Mouse (Mus musculus) heart, embryonic 16.5 days (tissue): ENCODE data around the gene Myo1d. TPM values are rescaled to one million over a fixed set of nuclear protein-coding genes. Genes with fewer than 3 reads are reported as not detected.

Source experiments
- ATAC-seq: fragments of 200-750 bp; cut with Nextera tagmentation; replicated peaks from 2 replicates; pipeline ENCODE4 v1.8.0; 2017; ENCODE audit warnings: moderate number of reproducible peaks; ENCODE audit not compliant: insufficient read depth, low FRiP score; ENCODE audit errors: extremely low read depth
- H3K27ac ChIP-seq: fragments of 300-500 bp; sonication (generic); 2 replicates; pipeline ENCODE4 v1.5.1; 2014; ENCODE audit warnings: mild to moderate bottlenecking, low read length, control low read depth, moderate library complexity
- H3K27me3 ChIP-seq: fragments of 300-500 bp; sonication (generic); 2 replicates; pipeline ENCODE4 v1.6.1; 2014; ENCODE audit warnings: low read length, mixed read lengths; ENCODE audit not compliant: control insufficient read depth, insufficient read depth
- H3K36me3 ChIP-seq: fragments of 300-500 bp; sonication (generic); 2 replicates; pipeline ENCODE4 v1.6.1; 2014; ENCODE audit not compliant: control insufficient read depth, insufficient read depth
- H3K4me1 ChIP-seq: fragments of 300-500 bp; sonication (generic); 2 replicates; pipeline ENCODE4 v1.6.1; 2014; ENCODE audit warnings: low read length, mixed read lengths; ENCODE audit not compliant: control insufficient read depth, insufficient read depth
- H3K4me2 ChIP-seq: fragments of 300-500 bp; sonication (generic); 2 replicates; pipeline ENCODE4 v1.6.1; 2014; ENCODE audit warnings: low read depth, mild to moderate bottlenecking, control low read depth, low read length
- H3K4me3 ChIP-seq: fragments of 300-500 bp; sonication (generic); 2 replicates; pipeline ENCODE4 v1.5.1; 2014; ENCODE audit warnings: mild to moderate bottlenecking, control low read depth, low read length
- H3K9ac ChIP-seq: fragments of 300-500 bp; sonication (generic); 2 replicates; pipeline ENCODE4 v1.6.1; 2014; ENCODE audit warnings: low read length, control low read depth
- H3K9me3 ChIP-seq: fragments of 300-500 bp; sonication (generic); replicated peaks from 2 replicates; pipeline ENCODE4 v1.6.1; 2016; ENCODE audit warnings: low read length; ENCODE audit not compliant: control insufficient read depth
- WGBS: fragments of 180-500 bp; shearing (Covaris S2); extraction: QIAGEN DNeasy Blood & Tissue Kit; methylation state at CpG from one replicate; pipeline ENCODE4 v1.1.7; 2014; 5-methylcytosine and 5-hydroxymethylcytosine counted together
- polyA plus RNA-seq: library from polyadenylated mRNA; unstranded; fragments of >200 nt; fragmentation: Nextera tagmentation; extraction: Ambion mirVana; gene quantifications from 2 replicates; pipeline ENCODE4 v1.2.1, GENCODE M21; 2015

The Myo1d gene
- polyA plus RNA-seq, 1 experiment from 2014 or later, result 7.5 TPM

DNA sequence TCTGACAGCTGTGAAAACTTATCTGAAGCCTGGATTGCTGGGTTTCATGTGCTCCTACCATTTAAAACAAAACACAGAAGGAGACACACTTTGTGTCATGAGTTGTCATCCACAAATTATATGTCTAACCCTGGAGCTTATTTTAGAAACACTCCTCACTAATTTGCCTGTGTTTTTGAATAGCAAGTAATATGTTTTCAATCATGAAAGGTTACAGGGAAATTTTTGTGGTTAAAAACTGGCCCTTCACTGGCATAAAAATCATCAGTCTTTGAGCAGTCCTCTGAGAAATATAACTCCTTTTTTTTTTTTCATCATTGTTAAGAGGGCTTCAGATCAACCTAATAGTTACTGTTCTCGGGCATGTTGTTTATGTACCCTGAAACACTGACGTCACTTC, 25.6 kb downstream of the Myo1d start:
- no peak overlapping the region for H3K27ac ChIP-seq
- no peak overlapping the region for H3K4me3 ChIP-seq
- H3K36me3 ChIP-seq, result no peaks in the 10 kb centered on the region
- ATAC-seq, result no peak
- WGBS, result 56% methylated on average over 2 of the region's 2 CpGs
- no peaks in the 10 kb centered on the region for H3K9me3 ChIP-seq
- H3K4me2 ChIP-seq, result no peak overlapping the region
- H3K27me3 ChIP-seq, result no peaks in the 10 kb centered on the region
- H3K4me1 ChIP-seq, result no peaks in the 10 kb centered on the region
- no peak overlapping the region for H3K9ac ChIP-seq

DNA sequence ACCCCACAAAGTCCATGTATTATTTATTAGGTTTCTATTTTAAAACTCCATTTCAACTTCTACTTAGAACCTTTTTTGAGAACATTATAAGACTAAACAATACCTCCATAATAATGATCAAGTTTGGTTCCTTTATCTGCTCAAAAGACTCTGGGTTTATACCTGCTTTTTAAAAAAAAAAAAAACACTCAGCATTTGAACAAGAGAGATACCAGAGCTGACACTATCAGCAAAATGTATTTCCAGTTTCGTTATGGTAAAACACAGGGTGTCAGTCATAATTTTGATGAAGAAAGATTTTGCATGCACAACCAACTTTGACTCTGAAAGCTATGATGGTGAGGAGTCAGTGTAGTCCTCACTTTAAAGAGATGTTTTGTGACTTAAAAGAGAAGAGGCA, 28.7 kb downstream of the Myo1d start:
- Histone ChIP-seq H3K36me3 (no peaks in the 10 kb centered on the region), H3K27ac (no peak overlapping the region), H3K9me3 (no peaks in the 10 kb centered on the region), H3K27me3 (no peaks in the 10 kb centered on the region), H3K4me1 (0 out of 2 replicates have a peak, but pooled peaks cover 4% of the 10 kb centered on the region), H3K9ac (no peak overlapping the region), H3K4me2 (no peak overlapping the region), H3K4me3 (no peak overlapping the region)
- ATAC-seq, result no peak
- 69% methylated on average over 1 of the region's 1 CpGs for WGBS

DNA sequence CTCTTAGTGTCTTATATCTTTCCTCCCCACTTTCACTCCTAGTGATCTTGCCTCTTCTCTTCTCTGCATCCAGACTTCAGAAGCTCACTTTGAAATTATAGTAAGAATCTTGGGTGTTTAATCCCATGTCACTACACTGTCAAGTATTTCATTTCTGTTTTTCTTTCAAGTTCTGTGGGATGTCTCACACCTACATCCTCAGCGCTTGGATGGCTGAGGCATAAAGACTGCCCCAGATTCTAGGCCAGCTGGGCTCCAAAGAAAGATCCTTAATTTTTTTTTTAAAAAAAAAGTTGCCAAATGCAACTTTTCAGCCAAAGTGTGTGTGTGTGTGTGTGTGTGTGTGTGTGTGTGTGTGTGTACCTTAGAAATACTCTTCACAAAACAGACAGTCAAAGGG, 30.6 kb downstream of the Myo1d start:
- Histone ChIP-seq H3K27ac (no peak overlapping the region), H3K4me2 (no peak overlapping the region), H3K9ac (no peak overlapping the region), H3K9me3 (no peaks in the 10 kb centered on the region), H3K36me3 (no peaks in the 10 kb centered on the region), H3K4me1 (0 out of 2 replicates have a peak, but pooled peaks cover 4% of the 10 kb centered on the region), H3K27me3 (no peaks in the 10 kb centered on the region), H3K4me3 (no peak overlapping the region)
- 94% methylated on average over 1 of the region's 1 CpGs for WGBS
- ATAC-seq, result no peak

DNA sequence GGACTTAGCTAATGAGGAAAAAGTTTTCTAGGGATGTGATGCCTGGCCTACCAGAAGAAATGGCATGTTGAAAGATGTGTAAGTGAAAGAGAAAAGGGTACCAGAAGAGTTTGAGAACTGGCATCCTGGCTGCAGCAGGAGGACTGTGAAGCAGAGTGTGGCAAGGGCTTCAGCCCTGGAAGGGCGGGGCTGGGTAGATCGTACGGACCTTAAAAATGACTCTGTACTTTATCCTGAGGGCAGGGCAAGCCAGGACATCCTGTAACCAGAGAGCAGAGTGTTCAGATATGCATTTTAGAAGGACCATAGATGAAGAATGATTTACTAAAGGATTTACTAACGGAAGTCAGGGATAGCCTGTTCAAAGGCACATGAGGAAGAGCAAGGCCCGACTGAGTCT, 34.4 kb downstream of the Myo1d start:
- H3K4me2 ChIP-seq, result no peak overlapping the region
- no peaks in the 10 kb centered on the region for H3K27me3 ChIP-seq
- WGBS, result 75% methylated on average over 5 of the region's 5 CpGs
- H3K4me3 ChIP-seq, result no peak overlapping the region
- H3K9me3 ChIP-seq, result no peaks in the 10 kb centered on the region
- H3K4me1 ChIP-seq, result 0 out of 2 replicates have a peak, but pooled peaks cover 4% of the 10 kb centered on the region
- H3K36me3 ChIP-seq, result no peaks in the 10 kb centered on the region
- H3K9ac ChIP-seq, result no peak overlapping the region
- H3K27ac ChIP-seq, result no peak overlapping the region
- no peak for ATAC-seq

DNA sequence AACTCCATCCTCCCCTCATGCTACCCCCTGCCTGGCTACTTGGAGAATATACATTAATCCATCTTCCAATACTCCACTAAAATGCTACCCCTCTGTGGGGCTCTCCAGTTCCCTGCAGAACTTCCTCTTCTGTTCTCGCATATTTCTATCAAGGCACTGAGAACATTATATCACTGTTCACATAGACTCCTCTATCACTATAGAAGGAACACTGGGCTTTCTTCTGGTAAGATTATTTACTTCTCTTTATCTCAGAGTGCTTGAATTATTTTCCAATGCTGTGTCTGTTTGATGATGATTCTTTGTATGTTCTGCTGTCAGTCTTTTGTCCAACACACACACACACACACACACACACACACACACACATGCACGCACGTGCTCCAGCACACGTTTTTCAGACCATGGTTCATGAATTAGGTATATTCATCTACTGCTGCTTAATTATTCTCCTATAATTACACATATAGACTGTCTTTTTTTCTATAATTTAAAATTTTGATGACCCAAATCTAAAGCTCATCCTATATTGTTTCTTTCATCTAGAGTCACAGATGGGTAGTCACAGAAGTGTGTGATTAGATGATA, 35.9 kb downstream of the Myo1d start:
- H3K9me3 ChIP-seq, result no peaks in the 10 kb centered on the region
- H3K27me3 ChIP-seq, result no peaks in the 10 kb centered on the region
- 75% methylated on average over 4 of the region's 4 CpGs for WGBS
- H3K4me2 ChIP-seq, result no peak overlapping the region
- ATAC-seq, result no peak
- no peak overlapping the region for H3K9ac ChIP-seq
- 0 out of 2 replicates have a peak, but pooled peaks cover 4% of the 10 kb centered on the region for H3K4me1 ChIP-seq
- no peak overlapping the region for H3K27ac ChIP-seq
- no peak overlapping the region for H3K4me3 ChIP-seq
- no peaks in the 10 kb centered on the region for H3K36me3 ChIP-seq

DNA sequence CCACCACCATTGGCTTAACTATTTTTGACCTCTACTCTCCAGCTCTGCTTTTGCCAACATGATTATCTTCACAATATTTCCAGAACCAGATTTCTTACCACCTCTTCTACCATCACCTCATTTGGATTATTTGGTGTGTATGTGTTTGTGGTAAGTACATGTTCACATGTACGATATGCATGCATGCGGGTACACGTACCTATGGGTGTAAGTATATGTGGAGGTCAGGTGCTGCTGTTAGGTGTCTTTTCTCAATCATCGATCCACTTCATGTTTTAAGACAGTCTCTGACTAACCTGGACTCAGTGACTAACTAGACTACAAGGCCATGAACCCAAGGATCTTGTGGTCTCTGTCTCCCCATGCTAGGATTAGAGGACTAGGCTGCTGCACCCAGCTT, 37.4 kb downstream of the Myo1d start:
- Histone ChIP-seq H3K4me2 (no peak overlapping the region), H3K4me3 (no peak overlapping the region), H3K9ac (no peak overlapping the region), H3K27me3 (no peaks in the 10 kb centered on the region), H3K27ac (no peak overlapping the region), H3K4me1 (0 out of 2 replicates have a peak, but pooled peaks cover 4% of the 10 kb centered on the region), H3K36me3 (no peaks in the 10 kb centered on the region), H3K9me3 (no peaks in the 10 kb centered on the region)
- no peak for ATAC-seq
- 92% methylated on average over 4 of the region's 4 CpGs for WGBS

DNA sequence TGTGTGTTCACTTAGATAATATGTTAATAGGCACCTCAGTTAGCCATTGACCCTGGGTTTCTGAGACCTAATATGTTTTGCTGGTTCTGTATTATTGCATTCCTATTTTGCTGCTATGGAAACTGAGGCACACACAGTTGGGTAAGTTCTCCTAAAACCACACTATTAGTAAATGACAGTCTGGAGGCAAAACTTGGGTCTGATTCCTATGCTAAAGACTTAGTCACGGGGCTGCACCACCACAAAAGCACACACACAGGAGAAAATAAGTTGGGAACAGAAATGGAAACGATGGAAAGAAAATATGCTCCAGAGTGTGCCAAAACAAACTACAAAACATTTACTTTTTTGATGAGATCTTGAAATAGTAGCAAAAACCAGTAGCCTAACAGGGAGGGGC, 45.1 kb downstream of the Myo1d start:
- no peaks in the 10 kb centered on the region for H3K27me3 ChIP-seq
- no peak for ATAC-seq
- H3K4me3 ChIP-seq, result no peak overlapping the region
- no peak overlapping the region for H3K27ac ChIP-seq
- no peak overlapping the region for H3K9ac ChIP-seq
- no peaks in the 10 kb centered on the region for H3K4me1 ChIP-seq
- no peak overlapping the region for H3K4me2 ChIP-seq
- H3K9me3 ChIP-seq, result no peaks in the 10 kb centered on the region
- 68% methylated on average over 2 of the region's 2 CpGs for WGBS
- H3K36me3 ChIP-seq, result no peaks in the 10 kb centered on the region

DNA sequence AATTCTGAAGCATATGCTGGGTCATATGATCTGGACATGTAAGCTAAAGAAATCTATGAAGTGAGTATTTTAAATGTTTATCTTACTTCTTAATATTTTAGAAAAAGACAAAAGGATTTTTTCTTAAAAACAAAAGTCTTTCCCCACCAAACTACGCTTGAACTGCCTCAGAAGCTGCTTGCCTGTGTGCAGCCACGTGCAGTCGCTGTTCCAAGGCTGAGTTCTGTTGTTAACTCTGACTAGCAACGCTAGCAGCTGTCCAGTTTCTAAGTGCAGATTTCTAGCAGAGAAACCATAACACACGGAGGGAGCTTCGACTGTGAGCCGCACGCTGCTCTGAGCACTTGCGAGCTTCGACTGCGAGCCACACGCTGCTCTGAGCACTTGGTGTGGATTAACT, 55.1 kb downstream of the Myo1d start:
- no peak overlapping the region for H3K9ac ChIP-seq
- no peaks in the 10 kb centered on the region for H3K27me3 ChIP-seq
- 72% methylated on average over 12 of the region's 12 CpGs for WGBS

DNA sequence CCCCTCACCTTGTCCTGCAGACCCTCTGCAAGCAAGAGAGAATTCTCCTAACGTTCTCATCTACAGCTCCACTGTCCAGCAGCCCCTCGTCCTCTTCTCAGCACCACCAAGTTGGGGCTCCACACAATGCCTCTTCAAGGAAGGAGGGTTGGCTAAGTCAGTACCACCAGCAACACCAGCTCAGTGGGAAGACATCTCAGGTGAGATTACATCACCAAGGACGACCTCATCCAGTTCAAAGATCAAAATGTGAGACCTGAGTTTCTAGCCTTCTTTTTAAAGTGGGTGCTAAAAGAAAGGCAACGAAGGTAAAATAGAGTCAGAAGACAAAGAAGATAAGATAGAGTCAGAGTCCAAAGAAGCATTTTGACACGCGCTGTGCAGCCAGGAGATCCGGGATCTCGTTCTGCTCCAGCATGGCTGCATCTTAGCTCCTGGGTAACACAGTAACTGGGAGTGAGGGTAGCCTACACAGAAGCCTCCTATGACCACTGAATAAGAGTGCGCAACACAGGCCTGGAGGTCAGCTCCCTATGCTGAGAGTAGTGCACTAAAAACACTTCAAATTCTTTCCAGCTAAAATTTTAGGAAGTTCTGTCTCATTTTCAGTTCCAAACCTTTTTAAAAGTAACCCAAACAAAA, 56.3 kb downstream of the Myo1d start:
- Histone ChIP-seq H3K36me3 (no peaks in the 10 kb centered on the region), H3K4me3 (no peak overlapping the region), H3K9ac (no peak overlapping the region), H3K4me2 (no peak overlapping the region), H3K27ac (no peak overlapping the region), H3K9me3 (no peaks in the 10 kb centered on the region), H3K27me3 (no peaks in the 10 kb centered on the region), H3K4me1 (no peaks in the 10 kb centered on the region)
- 65% methylated on average over 9 of the region's 9 CpGs for WGBS
- ATAC-seq, result no peak

More for the DNA sequence above, 55.1 kb downstream of the Myo1d start:
- no peak overlapping the region for H3K27ac ChIP-seq
- H3K9me3 ChIP-seq, result no peaks in the 10 kb centered on the region
- no peak overlapping the region for H3K4me3 ChIP-seq
- H3K36me3 ChIP-seq, result no peaks in the 10 kb centered on the region
- no peaks in the 10 kb centered on the region for H3K4me1 ChIP-seq
- H3K4me2 ChIP-seq, result no peak overlapping the region
- no peak for ATAC-seq
